Mouse (Mus musculus): ENCODE results near the gene Eepd1. TPM values are rescaled to one million over a fixed set of nuclear protein-coding genes. Genes with fewer than 3 reads are reported as not detected.

Eepd1 gene
- polyA plus RNA-seq, 1 experiment: 2.7 TPM

GRCm38 (mm10) chr9:25482999-25483347 is 1.6 kb downstream of the Eepd1 start:
- H3K4me3 ChIP-seq (ENCODE audit: extremely low read depth, insufficient read depth, insufficient read length): no peak overlapping the region
- WGBS: 90% methylated on average over 9 of the region's 9 CpGs
- no peak for DNase-seq (ENCODE audit: low read depth in 1 of 2, low spot score in 2 of 2)

GRCm38 (mm10) chr9:25483931-25484618 is 2.7 kb downstream of the Eepd1 start:
- H3K27ac ChIP-seq (ENCODE audit: insufficient read depth, low read length): no peak overlapping the region
- H3K27me3 ChIP-seq (ENCODE audit: control insufficient read depth, insufficient read depth, low read length): no peaks in the 10 kb centered on the region
- TF ChIP-seq CTCF (IDR thresholded peaks at IDR 0.05; ENCODE audit: extremely low read depth, insufficient read depth, insufficient read length, insufficient replicate concordance): no peak
- no peak for TF ChIP-seq POLR2A (IDR thresholded peaks at IDR 0.05; ENCODE audit: low read depth, low read length)
- 84% methylated on average over 9 of the region's 9 CpGs for WGBS
- no peak overlapping the region for H3K4me3 ChIP-seq (ENCODE audit: extremely low read depth, insufficient read depth, insufficient read length)
- DNase-seq (ENCODE audit: low read depth in 1 of 2, low spot score in 2 of 2): no peak
- H3K4me1 ChIP-seq (ENCODE audit: control insufficient read depth, insufficient read depth, insufficient read length): no peaks in the 10 kb centered on the region; the same call in 1 of the 2 replicates
- H3K36me3 ChIP-seq (ENCODE audit: control insufficient read depth, insufficient read depth, low read length): no peaks in the 10 kb centered on the region

More at GRCm38 (mm10) chr9:25482999-25483347, 1.6 kb downstream of the Eepd1 start:
- H3K27me3 ChIP-seq (ENCODE audit: control insufficient read depth, insufficient read depth, low read length): no peaks in the 10 kb centered on the region
- no peaks in the 10 kb centered on the region for H3K36me3 ChIP-seq (ENCODE audit: control insufficient read depth, insufficient read depth, low read length)
- no peaks in the 10 kb centered on the region; the same call in 1 of the 2 replicates for H3K4me1 ChIP-seq (ENCODE audit: control insufficient read depth, insufficient read depth, insufficient read length)
- TF ChIP-seq CTCF (IDR thresholded peaks at IDR 0.05; ENCODE audit: extremely low read depth, insufficient read depth, insufficient read length, insufficient replicate concordance): no peak
- no peak for TF ChIP-seq POLR2A (IDR thresholded peaks at IDR 0.05; ENCODE audit: low read depth, low read length)
- no peak overlapping the region for H3K27ac ChIP-seq (ENCODE audit: insufficient read depth, low read length)

GRCm38 (mm10) chr9:25484619-25484986 is 3.3 kb downstream of the Eepd1 start:
- TF ChIP-seq CTCF (IDR thresholded peaks at IDR 0.05; ENCODE audit: extremely low read depth, insufficient read depth, insufficient read length, insufficient replicate concordance) (no peak), POLR2A (IDR thresholded peaks at IDR 0.05; ENCODE audit: low read depth, low read length) (no peak)
- no peak overlapping the region for H3K4me3 ChIP-seq (ENCODE audit: extremely low read depth, insufficient read depth, insufficient read length)
- no peaks in the 10 kb centered on the region; the same call in 1 of the 2 replicates for H3K4me1 ChIP-seq (ENCODE audit: control insufficient read depth, insufficient read depth, insufficient read length)
- H3K27me3 ChIP-seq (ENCODE audit: control insufficient read depth, insufficient read depth, low read length): no peaks in the 10 kb centered on the region
- no peak overlapping the region for H3K27ac ChIP-seq (ENCODE audit: insufficient read depth, low read length)
- DNase-seq (ENCODE audit: low read depth in 1 of 2, low spot score in 2 of 2): no peak
- no peaks in the 10 kb centered on the region for H3K36me3 ChIP-seq (ENCODE audit: control insufficient read depth, insufficient read depth, low read length)
- WGBS: 80% methylated on average over 3 of the region's 3 CpGs

DNA sequence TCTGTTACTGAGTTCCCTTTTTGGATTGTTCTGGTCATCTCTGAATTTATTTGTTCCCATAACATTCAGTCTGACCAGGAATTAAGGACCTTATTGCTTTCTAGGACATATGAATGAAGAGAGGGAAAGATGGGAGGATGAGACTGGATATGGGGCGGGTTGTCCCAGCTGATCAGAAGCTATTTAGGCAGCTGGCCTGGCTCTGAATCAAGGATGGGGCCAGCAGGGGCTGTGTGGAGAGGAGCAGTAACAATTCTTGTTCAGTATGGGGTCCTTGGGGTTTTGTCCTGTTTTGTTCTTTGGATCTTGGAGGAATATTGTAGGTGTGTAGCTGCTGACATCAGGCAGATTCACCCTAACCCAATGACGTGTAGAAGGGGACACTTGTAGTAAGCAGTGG is 3.7 kb downstream of the Eepd1 start:
- Histone ChIP-seq H3K36me3 (ENCODE audit: control insufficient read depth, insufficient read depth, low read length) (no peaks in the 10 kb centered on the region), H3K27ac (ENCODE audit: insufficient read depth, low read length) (no peak overlapping the region), H3K4me3 (ENCODE audit: extremely low read depth, insufficient read depth, insufficient read length) (no peak overlapping the region), H3K4me1 (ENCODE audit: control insufficient read depth, insufficient read depth, insufficient read length) (no peaks in the 10 kb centered on the region; the same call in 1 of the 2 replicates), H3K27me3 (ENCODE audit: control insufficient read depth, insufficient read depth, low read length) (no peaks in the 10 kb centered on the region)
- WGBS: 81% methylated on average over 2 of the region's 2 CpGs
- no peak for TF ChIP-seq CTCF (IDR thresholded peaks at IDR 0.05; ENCODE audit: extremely low read depth, insufficient read depth, insufficient read length, insufficient replicate concordance)
- no peak for TF ChIP-seq POLR2A (IDR thresholded peaks at IDR 0.05; ENCODE audit: low read depth, low read length)
- no peak for DNase-seq (ENCODE audit: low read depth in 1 of 2, low spot score in 2 of 2)

GRCm38 (mm10) chr9:25485406-25485805 is 4.1 kb downstream of the Eepd1 start:
- no peaks in the 10 kb centered on the region; the same call in 1 of the 2 replicates for H3K4me1 ChIP-seq (ENCODE audit: control insufficient read depth, insufficient read depth, insufficient read length)
- H3K36me3 ChIP-seq (ENCODE audit: control insufficient read depth, insufficient read depth, low read length): no peaks in the 10 kb centered on the region
- H3K27me3 ChIP-seq (ENCODE audit: control insufficient read depth, insufficient read depth, low read length): no peaks in the 10 kb centered on the region
- no peak for DNase-seq (ENCODE audit: low read depth in 1 of 2, low spot score in 2 of 2)
- 66% methylated on average over 7 of the region's 7 CpGs for WGBS
- TF ChIP-seq CTCF (IDR thresholded peaks at IDR 0.05; ENCODE audit: extremely low read depth, insufficient read depth, insufficient read length, insufficient replicate concordance): no peak
- no peak for TF ChIP-seq POLR2A (IDR thresholded peaks at IDR 0.05; ENCODE audit: low read depth, low read length)
- no peak overlapping the region for H3K27ac ChIP-seq (ENCODE audit: insufficient read depth, low read length)
- no peak overlapping the region for H3K4me3 ChIP-seq (ENCODE audit: extremely low read depth, insufficient read depth, insufficient read length)

- WGBS: 89% methylated on average over 9 of the region's 9 CpGs
- no peaks in the 10 kb centered on the region for H3K36me3 ChIP-seq (ENCODE audit: control insufficient read depth, insufficient read depth, low read length)
- DNase-seq (ENCODE audit: low read depth in 1 of 2, low spot score in 2 of 2): no peak
- TF ChIP-seq POLR2A (IDR thresholded peaks at IDR 0.05; ENCODE audit: low read depth, low read length) (no peak), CTCF (IDR thresholded peaks at IDR 0.05; ENCODE audit: extremely low read depth, insufficient read depth, insufficient read length, insufficient replicate concordance) (no peak)
- no peaks in the 10 kb centered on the region for H3K27me3 ChIP-seq (ENCODE audit: control insufficient read depth, insufficient read depth, low read length)
- H3K4me1 ChIP-seq (ENCODE audit: control insufficient read depth, insufficient read depth, insufficient read length): no peaks in the 10 kb centered on the region; the same call in 1 of the 2 replicates
- H3K4me3 ChIP-seq (ENCODE audit: extremely low read depth, insufficient read depth, insufficient read length): no peak overlapping the region
- no peak overlapping the region for H3K27ac ChIP-seq (ENCODE audit: insufficient read depth, low read length)
These were observed 5.0 kb downstream of the Eepd1 start for GRCm38 (mm10) chr9:25486246-25486807.

Measured in spleen, adult 2 months (tissue).